Comparison of ENCODE assay signal across 18 mouse cellular contexts in the genomic region with DNA sequence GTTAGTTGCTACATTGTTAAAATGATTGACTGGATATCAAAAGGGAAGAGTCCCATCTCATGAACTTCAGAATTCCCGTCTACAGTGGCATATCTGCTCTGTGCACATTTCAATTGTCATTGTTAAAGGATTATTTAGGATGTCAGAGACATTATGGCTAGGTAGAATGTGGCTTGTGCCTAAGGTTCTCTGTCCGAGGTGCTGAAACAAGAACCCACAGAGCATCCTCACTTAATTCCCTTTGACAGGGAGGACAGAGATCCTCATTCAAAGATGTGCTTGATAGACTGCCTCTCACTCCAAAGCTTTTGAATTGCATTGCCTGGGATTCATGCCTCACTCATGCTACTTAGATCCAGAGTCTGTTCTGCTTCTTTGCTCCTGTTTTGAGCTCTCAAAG.
DNase-seq lines count a peak whose midpoint lies in the region; ATAC-seq and TF ChIP-seq lines count a peak whose summit lies in the region.
"Had no signal": no experiment of that assay in that cellular context is flagged by ENCODE, and none has a peak within 500 bp of the region (broad histone marks: within the 10 kb centered on the region; RNA-seq: fewer than 3 reads in every experiment).

No protein-coding gene starts in this region.

- H3K27ac ChIP-seq in heart, embryonic 11.5 days (ENCODE audit: low read depth, low read length), result no peak overlapping the region
- H3K27ac ChIP-seq in lung, postnatal 0 days (ENCODE audit: low read length), result no peak overlapping the region
- H3K27ac ChIP-seq in layer of hippocampus, adult 2 months, result no peak overlapping the region
- H3K27ac ChIP-seq: heart, embryonic 15.5 days; neural tube, embryonic 15.5 days had no signal

- no peaks in the 10 kb centered on the region for H3K9me3 ChIP-seq in heart, embryonic 11.5 days (replicated peaks; ENCODE audit: control insufficient read depth, low read length)
- no peaks in the 10 kb centered on the region for H3K9me3 ChIP-seq in lung, postnatal 0 days (ENCODE audit: low read length)
- H3K9me3 ChIP-seq: heart, embryonic 15.5 days; neural tube, embryonic 15.5 days had no signal

- no peaks in the 10 kb centered on the region for H3K27me3 ChIP-seq in heart, embryonic 11.5 days (ENCODE audit: control insufficient read depth, insufficient read depth, low read length)
- no peaks in the 10 kb centered on the region for H3K27me3 ChIP-seq in lung, postnatal 0 days (replicated peaks; ENCODE audit: insufficient read depth, low read length)
- H3K27me3 ChIP-seq: heart, embryonic 15.5 days; neural tube, embryonic 15.5 days had no signal

- WGBS in heart, embryonic 11.5 days (ENCODE audit: insufficient replicate concordance), result 1% methylated on average over 2 of the region's 2 CpGs
- 1% methylated on average over 2 of the region's 2 CpGs for WGBS in lung, postnatal 0 days

- no peak overlapping the region for H3K4me3 ChIP-seq in heart, embryonic 11.5 days (ENCODE audit: low read depth, low read length)
- no peak overlapping the region for H3K4me3 ChIP-seq in lung, postnatal 0 days (ENCODE audit: low read depth, low read length)
- no peak overlapping the region for H3K4me3 ChIP-seq in layer of hippocampus, adult 2 months
- H3K4me3 ChIP-seq: heart, embryonic 15.5 days; neural tube, embryonic 15.5 days had no signal

- H3K36me3 ChIP-seq in heart, embryonic 11.5 days (ENCODE audit: control insufficient read depth, insufficient read depth, low read length), result no peaks in the 10 kb centered on the region
- H3K36me3 ChIP-seq in lung, postnatal 0 days (ENCODE audit: insufficient read depth, low read length), result no peaks in the 10 kb centered on the region
- H3K36me3 ChIP-seq: heart, embryonic 15.5 days; neural tube, embryonic 15.5 days had no signal

- intact Hi-C loops in heart, postnatal 10 days (cut with DNase I), result no loop called here

- no peak for TF ChIP-seq CTCF in lung, postnatal 0 days (IDR thresholded peaks at IDR 0.05)
- no peak for TF ChIP-seq CTCF in layer of hippocampus, adult 2 months (conservative IDR thresholded peaks at IDR 0.05)

- no peak for ATAC-seq in heart, embryonic 11.5 days (replicated peaks; ENCODE audit: insufficient number of reproducible peaks, low FRiP score, low TSS enrichment)
- ATAC-seq in lung, postnatal 0 days, result no peak
- ATAC-seq in monocyte, adult 5-6 weeks (replicated peaks; ENCODE audit: insufficient number of reproducible peaks, low FRiP score, low TSS enrichment, poor library complexity, severe bottlenecking), result no peak
- ATAC-seq: forebrain, postnatal 0 days; intestine, postnatal 0 days had no signal

- no peaks in the 10 kb centered on the region for H3K4me1 ChIP-seq in heart, embryonic 11.5 days (ENCODE audit: control insufficient read depth, insufficient read depth, low read length)
- no peaks in the 10 kb centered on the region for H3K4me1 ChIP-seq in lung, postnatal 0 days (ENCODE audit: insufficient read depth, low read depth, low read length)
- H3K4me1 ChIP-seq: heart, embryonic 15.5 days; neural tube, embryonic 15.5 days had no signal

- H3K9ac ChIP-seq in heart, embryonic 11.5 days (ENCODE audit: low read depth, low read length), result no peak overlapping the region
- H3K9ac ChIP-seq in lung, postnatal 0 days (replicated peaks; ENCODE audit: low read depth), result no peak overlapping the region
- H3K9ac ChIP-seq: forebrain, postnatal 0 days; heart, embryonic 15.5 days; neural tube, embryonic 15.5 days had no signal

- no peak for TF ChIP-seq EP300 in lung, postnatal 0 days (IDR thresholded peaks at IDR 0.05)

- H3K4me2 ChIP-seq in heart, embryonic 11.5 days, result no peak overlapping the region
- no peak overlapping the region for H3K4me2 ChIP-seq in lung, postnatal 0 days (replicated peaks; ENCODE audit: low read depth, low read length)
- H3K4me2 ChIP-seq: heart, embryonic 15.5 days; neural tube, embryonic 15.5 days had no signal

- DNase-seq in heart, postnatal 10 days, result peak; percentile 7 to 23
- DNase-seq in lung, postnatal 0 days (ENCODE audit: low spot score), result peak; percentile 26
- no peak for DNase-seq in lung, postnatal 14 days
- DNase-seq in embryo, embryonic 11.5 days (ENCODE audit: low read depth, low spot score), result peak; percentile 30
- no peak for DNase-seq in thymus, adult 18-20 months
- DNase-seq in layer of hippocampus, adult 2 months (ENCODE audit: low spot score in 2 of 2), result no peak
- DNase-seq: cerebellum, adult 18-20 months; forebrain, postnatal 0 days; gastrocnemius, postnatal 36 days; layer of hippocampus, postnatal 36 days; liver; lung, postnatal 36 days; right cerebral cortex, postnatal 4 days had no signal

Comparison
In these comparisons a context has a peak if more than half of its experiments do, and no peak if none do; other contexts are left out.
1. DNase-seq: peak in heart, postnatal 10 days (2 of 2), lung, postnatal 0 days (single experiment) and embryo, embryonic 11.5 days (single experiment); none in lung, postnatal 14 days (single experiment), thymus, adult 18-20 months (0 of 2) and layer of hippocampus, adult 2 months (0 of 2).